Mouse (Mus musculus) lung, postnatal 25 days (tissue): ENCODE results near the gene 5730480H06Rik.

ENCODE experiments used
- DNase-seq: peaks from one replicate; pipeline ENCODE4 v3.0.0; 2022; ENCODE audit warnings: low spot score

5730480H06Rik gene

DNA sequence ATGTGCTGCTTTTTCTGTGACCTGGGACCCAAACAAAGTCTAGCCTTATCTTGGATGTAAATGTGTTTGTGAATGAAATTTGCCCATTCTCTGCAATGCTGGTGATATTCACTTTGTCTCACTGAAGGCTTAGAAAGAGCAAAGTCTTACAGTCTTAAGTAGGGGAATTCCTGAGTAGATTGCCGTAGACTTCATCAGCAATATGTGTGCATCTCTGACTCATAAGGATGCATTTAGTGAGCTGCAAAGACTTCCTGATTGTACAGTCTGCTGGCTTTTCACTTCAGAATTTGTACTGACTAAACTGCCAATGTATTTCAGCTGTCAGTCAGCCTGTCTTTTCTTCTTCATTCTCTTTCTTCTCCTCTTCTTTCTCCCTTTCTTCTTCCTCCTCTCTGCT, 94.2 kb downstream of the 5730480H06Rik start:
- DNase-seq, result no peak

DNA sequence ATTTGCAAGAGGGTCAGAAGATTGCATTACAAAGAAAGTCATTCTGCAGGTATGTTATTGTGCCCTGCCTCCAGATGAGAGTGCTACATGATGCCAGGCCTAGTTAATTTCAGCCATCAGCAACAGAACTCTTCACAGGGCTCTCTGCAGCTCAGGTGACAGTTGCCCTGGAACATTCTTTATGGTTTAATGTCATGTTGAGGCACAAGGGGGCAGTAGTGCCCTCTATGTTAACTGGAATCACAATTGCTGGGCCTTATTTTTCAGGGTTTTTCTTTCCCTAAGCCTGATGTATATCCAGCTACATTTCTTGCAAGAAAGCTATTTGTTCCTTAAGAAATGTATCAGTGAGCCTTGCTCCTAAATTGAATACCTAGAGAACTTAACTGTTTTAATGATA, 102.7 kb downstream of the 5730480H06Rik start:
- DNase-seq, result no peak

GRCm38 (mm10) chr5:48448888-48449287, 121.1 kb downstream of the 5730480H06Rik start:
- no peak for DNase-seq

DNA sequence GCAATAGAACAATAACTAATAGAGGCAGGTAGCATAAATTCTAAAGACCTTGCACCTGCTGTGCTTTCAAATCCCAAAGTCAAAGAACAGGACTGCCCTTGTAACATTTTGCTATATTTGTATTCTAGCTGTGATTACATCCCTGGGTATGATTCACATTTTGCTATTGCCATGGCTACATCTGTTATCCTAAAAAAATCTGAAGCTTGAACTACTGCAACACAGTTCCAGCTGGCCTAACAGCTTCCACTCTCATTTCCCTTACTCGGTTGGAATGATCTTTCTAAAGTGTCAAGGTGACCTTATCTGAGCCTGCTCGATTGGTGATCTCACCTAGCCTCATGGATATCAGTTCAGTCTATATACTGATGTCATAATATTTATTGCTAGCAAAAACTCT, 132.5 kb downstream of the 5730480H06Rik start:
- DNase-seq, result no peak
